Mouse (Mus musculus): ENCODE data around the gene Arpc5l. TPM values are rescaled to one million over a fixed set of nuclear protein-coding genes. Genes with fewer than 3 reads are reported as not detected.

The Arpc5l gene
- polyA plus RNA-seq, 1 experiment: 23.5 TPM

- Histone ChIP-seq H3K4me1 (ENCODE audit: control insufficient read depth, insufficient read depth, insufficient read length, low read length) (peaks cover 17% of the 10 kb centered on the region), H3K27ac (ENCODE audit: insufficient read depth, low read depth, low read length) (no peak overlapping the region), H3K27me3 (ENCODE audit: control insufficient read depth, insufficient read depth, low read length) (no peaks in the 10 kb centered on the region), H3K4me3 (ENCODE audit: low read depth, low read length) (no peak overlapping the region), H3K36me3 (ENCODE audit: control insufficient read depth, insufficient read depth, low read length) (no peaks in the 10 kb centered on the region)
- WGBS: 16% methylated on average over 1 of the region's 1 CpGs
- TF ChIP-seq CTCF (IDR thresholded peaks at IDR 0.05; ENCODE audit: extremely low read depth, insufficient read length, insufficient replicate concordance, low read depth, low read length) (no peak), POLR2A (IDR thresholded peaks at IDR 0.05; ENCODE audit: low read depth, low read length) (no peak)
These were observed 17.8 kb upstream of the Arpc5l start for GRCm38 (mm10) chr2:38987371-38987770.

GRCm38 (mm10) chr2:38987803-38988510, 17.2 kb upstream of the Arpc5l start:
- H3K36me3 ChIP-seq (ENCODE audit: control insufficient read depth, insufficient read depth, low read length): no peaks in the 10 kb centered on the region
- WGBS: 74% methylated on average over 6 of the region's 6 CpGs
- no peak overlapping the region for H3K27ac ChIP-seq (ENCODE audit: insufficient read depth, low read depth, low read length)
- H3K4me1 ChIP-seq (ENCODE audit: control insufficient read depth, insufficient read depth, insufficient read length, low read length): peaks cover 23% of the 10 kb centered on the region
- H3K27me3 ChIP-seq (ENCODE audit: control insufficient read depth, insufficient read depth, low read length): no peaks in the 10 kb centered on the region
- TF ChIP-seq POLR2A (IDR thresholded peaks at IDR 0.05; ENCODE audit: low read depth, low read length): no peak
- TF ChIP-seq CTCF (IDR thresholded peaks at IDR 0.05; ENCODE audit: extremely low read depth, insufficient read length, insufficient replicate concordance, low read depth, low read length): no peak
- no peak overlapping the region for H3K4me3 ChIP-seq (ENCODE audit: low read depth, low read length)

- Histone ChIP-seq H3K4me1 (ENCODE audit: control insufficient read depth, insufficient read depth, insufficient read length, low read length) (peaks cover 26% of the 10 kb centered on the region), H3K27me3 (ENCODE audit: control insufficient read depth, insufficient read depth, low read length) (no peaks in the 10 kb centered on the region), H3K4me3 (ENCODE audit: low read depth, low read length) (no peak overlapping the region), H3K27ac (ENCODE audit: insufficient read depth, low read depth, low read length) (no peak overlapping the region), H3K36me3 (ENCODE audit: control insufficient read depth, insufficient read depth, low read length) (no peaks in the 10 kb centered on the region)
- TF ChIP-seq CTCF (IDR thresholded peaks at IDR 0.05; ENCODE audit: extremely low read depth, insufficient read length, insufficient replicate concordance, low read depth, low read length) (no peak), POLR2A (IDR thresholded peaks at IDR 0.05; ENCODE audit: low read depth, low read length) (no peak)
- WGBS: 92% methylated on average over 2 of the region's 2 CpGs
These were observed 16.2 kb upstream of the Arpc5l start for GRCm38 (mm10) chr2:38988929-38989328.

- no peaks in the 10 kb centered on the region for H3K36me3 ChIP-seq (ENCODE audit: control insufficient read depth, insufficient read depth, low read length)
- no peaks in the 10 kb centered on the region for H3K27me3 ChIP-seq (ENCODE audit: control insufficient read depth, insufficient read depth, low read length)
- no peak for TF ChIP-seq POLR2A (IDR thresholded peaks at IDR 0.05; ENCODE audit: low read depth, low read length)
- no peak for TF ChIP-seq CTCF (IDR thresholded peaks at IDR 0.05; ENCODE audit: extremely low read depth, insufficient read length, insufficient replicate concordance, low read depth, low read length)
- no peak overlapping the region for H3K27ac ChIP-seq (ENCODE audit: insufficient read depth, low read depth, low read length)
- 15% methylated on average over 4 of the region's 4 CpGs for WGBS
- no peak overlapping the region for H3K4me3 ChIP-seq (ENCODE audit: low read depth, low read length)
- peaks cover 22% of the 10 kb centered on the region for H3K4me1 ChIP-seq (ENCODE audit: control insufficient read depth, insufficient read depth, insufficient read length, low read length)
These were observed 13.1 kb upstream of the Arpc5l start for GRCm38 (mm10) chr2:38992004-38992403.

- H3K27me3 ChIP-seq (ENCODE audit: control insufficient read depth, insufficient read depth, low read length): no peaks in the 10 kb centered on the region
- 23% methylated on average over 4 of the region's 4 CpGs for WGBS
- peaks cover 22% of the 10 kb centered on the region for H3K4me1 ChIP-seq (ENCODE audit: control insufficient read depth, insufficient read depth, insufficient read length, low read length)
- no peaks in the 10 kb centered on the region for H3K36me3 ChIP-seq (ENCODE audit: control insufficient read depth, insufficient read depth, low read length)
- no peak overlapping the region for H3K4me3 ChIP-seq (ENCODE audit: low read depth, low read length)
- no peak overlapping the region for H3K27ac ChIP-seq (ENCODE audit: insufficient read depth, low read depth, low read length)
- TF ChIP-seq CTCF (IDR thresholded peaks at IDR 0.05; ENCODE audit: extremely low read depth, insufficient read length, insufficient replicate concordance, low read depth, low read length): no peak
- no peak for TF ChIP-seq POLR2A (IDR thresholded peaks at IDR 0.05; ENCODE audit: low read depth, low read length)
These were observed 12.7 kb upstream of the Arpc5l start for GRCm38 (mm10) chr2:38992452-38992851.

GRCm38 (mm10) chr2:38997386-38998374, 7.5 kb upstream of the Arpc5l start, which contains the start of gene Wdr38:
Gene Wdr38 (plus strand): TSS chr2:38997476.
- 11% methylated on average over 33 of the region's 33 CpGs for WGBS
- H3K4me1 ChIP-seq (ENCODE audit: control insufficient read depth, insufficient read depth, insufficient read length, low read length): peaks cover 22% of the 10 kb centered on the region
- peaks cover 19% of the 10 kb centered on the region for H3K36me3 ChIP-seq (ENCODE audit: control insufficient read depth, insufficient read depth, low read length)
- H3K27me3 ChIP-seq (ENCODE audit: control insufficient read depth, insufficient read depth, low read length): no peaks in the 10 kb centered on the region
- H3K27ac ChIP-seq (ENCODE audit: insufficient read depth, low read depth, low read length): peak within 1 kb of the TSS; percentile 83
- H3K4me3 ChIP-seq (ENCODE audit: low read depth, low read length): peak within 1 kb of the TSS; percentile 71
- no peak; the same call in 1 of the 2 replicates for TF ChIP-seq POLR2A (IDR thresholded peaks at IDR 0.05; ENCODE audit: low read depth, low read length)
- TF ChIP-seq CTCF (IDR thresholded peaks at IDR 0.05; ENCODE audit: extremely low read depth, insufficient read length, insufficient replicate concordance, low read depth, low read length): peak; percentile 100

GRCm38 (mm10) chr2:38999381-38999780, 5.8 kb upstream of the Arpc5l start:
- Histone ChIP-seq H3K4me1 (ENCODE audit: control insufficient read depth, insufficient read depth, insufficient read length, low read length) (peaks cover 22% of the 10 kb centered on the region), H3K36me3 (ENCODE audit: control insufficient read depth, insufficient read depth, low read length) (peaks cover 27% of the 10 kb centered on the region), H3K4me3 (ENCODE audit: low read depth, low read length) (no peak overlapping the region), H3K27me3 (ENCODE audit: control insufficient read depth, insufficient read depth, low read length) (no peaks in the 10 kb centered on the region), H3K27ac (ENCODE audit: insufficient read depth, low read depth, low read length) (no peak overlapping the region)
- TF ChIP-seq CTCF (IDR thresholded peaks at IDR 0.05; ENCODE audit: extremely low read depth, insufficient read length, insufficient replicate concordance, low read depth, low read length): no peak
- no peak for TF ChIP-seq POLR2A (IDR thresholded peaks at IDR 0.05; ENCODE audit: low read depth, low read length)
- WGBS: 26% methylated on average over 4 of the region's 4 CpGs

Data from small intestine, adult 2 months (tissue).